Mouse (Mus musculus): ENCODE data around the gene Rhbdd1. TPM values are rescaled to one million over a fixed set of nuclear protein-coding genes. Genes with fewer than 3 reads are reported as not detected.

Gene Rhbdd1
- polyA plus RNA-seq, 1 experiment from 2014 or later, result 5.9 TPM

DNA sequence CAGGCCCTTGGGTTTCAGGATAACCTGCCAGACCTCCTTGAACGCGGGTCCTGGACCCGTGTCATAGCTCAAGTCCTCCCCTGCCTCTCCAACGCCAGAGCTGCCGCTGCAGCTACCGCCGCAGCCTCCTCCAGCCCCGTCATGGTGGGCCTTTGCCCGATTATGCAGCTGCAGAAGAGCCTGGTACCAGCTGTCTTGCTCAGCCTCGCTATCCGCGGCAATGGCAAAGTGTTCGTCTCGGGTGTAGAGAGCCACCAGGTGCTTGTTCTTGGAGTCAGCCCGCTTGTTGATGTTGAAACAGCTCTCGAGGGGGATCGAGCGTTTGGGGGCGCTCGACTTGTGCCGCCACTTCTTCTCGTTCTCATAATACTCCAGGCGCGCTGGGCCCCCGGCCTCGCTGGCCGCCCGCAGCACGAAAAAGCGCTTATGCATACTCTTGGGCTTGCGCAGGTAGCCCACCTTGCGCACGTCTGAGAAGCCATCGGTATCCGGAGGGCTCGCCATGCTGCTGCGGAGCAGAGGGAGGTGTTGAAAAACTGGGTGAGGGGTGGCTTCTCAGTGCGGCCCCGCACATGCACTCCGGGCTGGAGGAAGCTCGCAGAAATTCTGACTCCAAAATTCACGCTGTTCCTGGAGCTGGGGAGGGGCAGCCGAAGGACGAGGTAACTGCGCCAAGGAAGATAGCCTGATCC, 26.1 kb upstream of the Rhbdd1 start:
- Histone ChIP-seq H3K9me3 (ENCODE audit: low read length) (no peaks in the 10 kb centered on the region), H3K36me3 (replicated peaks; ENCODE audit: insufficient read depth, low read length) (no peaks in the 10 kb centered on the region), H3K4me3 (ENCODE audit: low read depth, low read length) (peak overlapping the region; percentile 59), H3K4me1 (ENCODE audit: insufficient read depth) (peaks cover 17% of the 10 kb centered on the region), H3K4me2 (ENCODE audit: low read depth, low read length) (peak overlapping the region; percentile 82), H3K9ac (replicated peaks) (peak overlapping the region; percentile 67), H3K27me3 (ENCODE audit: insufficient read depth, low read length) (peaks cover 36% of the 10 kb centered on the region), H3K27ac (ENCODE audit: low read depth) (peak overlapping the region; percentile 79)
- TF ChIP-seq EP300 (IDR thresholded peaks at IDR 0.05; ENCODE audit: low read depth) (no peak), CTCF (IDR thresholded peaks at IDR 0.05; ENCODE audit: low read depth) (peak; percentile 35; the same call in 1 of the 2 replicates)
- DNase-seq, result peak; percentile 51
- 1% methylated on average over 45 of the region's 45 CpGs for WGBS (ENCODE audit: insufficient replicate concordance)
- ATAC-seq, result no peak

DNA sequence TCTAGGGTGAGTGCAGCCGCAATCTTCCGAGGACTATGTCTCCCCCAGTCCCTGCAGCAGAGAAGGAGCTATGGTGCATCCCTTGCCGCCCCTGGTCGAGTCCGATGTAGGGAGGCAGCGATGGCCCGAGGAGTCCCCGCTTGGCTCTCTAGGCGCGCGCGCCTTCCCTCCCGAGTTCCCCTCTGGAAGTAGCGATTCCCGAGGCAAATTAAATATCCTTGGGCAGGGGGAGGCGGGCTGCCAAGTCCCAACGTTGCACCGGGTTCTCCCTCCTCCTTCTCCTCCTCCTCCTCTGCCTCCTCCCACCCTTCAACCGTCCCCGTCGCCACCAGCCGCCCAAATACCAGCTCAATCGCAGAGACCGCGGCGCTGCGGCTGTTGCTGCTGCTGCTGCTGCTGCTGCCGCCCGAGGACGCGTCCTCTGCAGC, 25.5 kb upstream of the Rhbdd1 start:
- Histone ChIP-seq H3K27ac (ENCODE audit: low read depth) (peak overlapping the region; percentile 79), H3K9ac (replicated peaks) (peak overlapping the region; percentile 67), H3K4me3 (ENCODE audit: low read depth, low read length) (peak overlapping the region; percentile 59), H3K36me3 (replicated peaks; ENCODE audit: insufficient read depth, low read length) (no peaks in the 10 kb centered on the region), H3K27me3 (ENCODE audit: insufficient read depth, low read length) (peaks cover 36% of the 10 kb centered on the region), H3K4me2 (ENCODE audit: low read depth, low read length) (peak overlapping the region; percentile 82), H3K9me3 (ENCODE audit: low read length) (no peaks in the 10 kb centered on the region), H3K4me1 (ENCODE audit: insufficient read depth) (peaks cover 17% of the 10 kb centered on the region)
- TF ChIP-seq EP300 (IDR thresholded peaks at IDR 0.05; ENCODE audit: low read depth) (no peak), CTCF (IDR thresholded peaks at IDR 0.05; ENCODE audit: low read depth) (no peak)
- DNase-seq (peak; percentile 69), ATAC-seq (peak; percentile 3; the same call in 1 of the 2 replicates)
- WGBS (ENCODE audit: insufficient replicate concordance), result 0% methylated on average over 30 of the region's 31 CpGs

DNA sequence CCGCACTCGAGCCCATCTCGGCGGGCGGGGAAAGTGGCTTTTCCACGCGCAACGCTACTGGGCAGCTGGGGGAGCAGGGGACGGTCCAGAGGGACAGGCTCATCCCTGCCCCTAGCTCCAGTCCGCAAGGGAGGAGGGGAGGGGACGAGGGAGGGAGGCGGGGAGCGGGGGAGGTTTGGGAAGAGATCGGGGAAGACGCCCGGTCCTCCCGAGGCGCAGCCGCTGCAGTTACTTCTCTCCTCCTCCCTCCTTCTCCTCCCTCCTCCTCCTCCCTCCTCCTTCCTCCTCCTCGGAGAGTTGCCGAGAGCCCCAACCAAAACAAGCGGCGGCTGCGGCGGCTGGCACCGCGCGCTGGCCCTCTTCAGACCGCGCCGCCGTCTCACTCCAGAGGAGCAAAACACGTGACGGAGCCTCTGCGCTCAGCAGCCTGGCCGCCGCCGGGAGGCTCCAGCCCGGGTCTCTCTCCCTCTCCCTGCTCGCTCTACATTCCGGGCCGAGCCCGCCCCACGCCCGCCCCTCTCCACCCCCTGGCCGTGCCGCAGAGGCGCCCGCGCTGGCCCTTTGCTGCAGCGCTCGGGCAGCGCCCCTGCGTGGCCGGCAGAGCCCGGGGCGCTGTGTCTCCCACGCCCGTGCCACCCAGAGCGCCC, 25.0 kb upstream of the Rhbdd1 start, which contains the start of gene Irs1:
Gene Irs1 (minus strand): TSS at position 266 of the 647 bp plus-strand sequence.
- TF ChIP-seq CTCF (IDR thresholded peaks at IDR 0.05; ENCODE audit: low read depth) (peak; percentile 56), EP300 (IDR thresholded peaks at IDR 0.05; ENCODE audit: low read depth) (no peak)
- peak within 1 kb of the TSS; percentile 79 for H3K27ac ChIP-seq (ENCODE audit: low read depth)
- peak; percentile 93 for ATAC-seq
- H3K27me3 ChIP-seq (ENCODE audit: insufficient read depth, low read length), result peaks cover 36% of the 10 kb centered on the region
- peaks cover 17% of the 10 kb centered on the region for H3K4me1 ChIP-seq (ENCODE audit: insufficient read depth)
- peak within 1 kb of the TSS; percentile 82 for H3K4me2 ChIP-seq (ENCODE audit: low read depth, low read length)
- peak within 1 kb of the TSS; percentile 67 for H3K9ac ChIP-seq (replicated peaks)
- 1% methylated on average over 31 of the region's 60 CpGs for WGBS (ENCODE audit: insufficient replicate concordance)
- DNase-seq, result peak; percentile 81
- H3K4me3 ChIP-seq (ENCODE audit: low read depth, low read length), result peak within 1 kb of the TSS; percentile 59
- no peaks in the 10 kb centered on the region for H3K9me3 ChIP-seq (ENCODE audit: low read length)
- no peaks in the 10 kb centered on the region for H3K36me3 ChIP-seq (replicated peaks; ENCODE audit: insufficient read depth, low read length)

DNA sequence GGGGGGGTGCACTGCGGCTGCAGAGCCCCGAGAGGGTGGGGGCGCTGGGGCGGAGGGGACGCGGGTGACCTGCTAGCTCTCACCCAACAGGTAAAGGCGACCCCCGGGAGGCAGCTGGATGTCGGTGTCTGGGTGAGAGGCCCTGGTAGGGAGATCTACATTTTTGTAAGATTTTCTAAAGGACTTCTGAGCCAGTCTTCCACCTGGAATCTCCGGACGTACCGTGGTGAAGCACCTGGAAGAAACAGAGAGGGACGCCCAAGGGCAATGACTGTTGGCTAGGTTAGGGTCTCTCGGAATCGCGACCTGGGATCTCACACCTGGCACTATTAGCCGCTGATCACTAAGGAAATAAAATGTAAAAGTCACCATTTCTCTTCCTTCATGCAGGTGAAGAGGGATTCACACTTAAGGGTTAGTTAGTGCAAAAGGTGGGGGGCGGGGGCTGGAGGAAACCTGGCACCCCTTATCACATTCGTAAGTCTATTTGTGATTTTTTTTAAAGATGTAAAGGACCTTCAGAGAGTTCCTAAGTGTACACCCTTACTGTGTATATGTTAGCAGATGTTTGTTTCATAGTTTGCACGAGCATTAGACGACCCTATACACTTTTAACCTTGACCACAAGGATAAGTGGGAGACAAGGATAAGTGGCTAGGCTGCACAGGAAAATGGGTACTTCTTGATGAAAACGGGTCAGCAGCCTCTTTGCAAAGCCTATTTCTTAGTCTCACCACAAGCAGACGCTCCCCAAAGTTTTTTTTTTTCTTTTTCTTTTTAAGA, 24.1 kb upstream of the Rhbdd1 start:
- peak overlapping the region; percentile 59 for H3K4me3 ChIP-seq (ENCODE audit: low read depth, low read length)
- no peak for DNase-seq
- H3K27ac ChIP-seq (ENCODE audit: low read depth), result peak overlapping the region; percentile 79
- H3K4me1 ChIP-seq (ENCODE audit: insufficient read depth), result peaks cover 17% of the 10 kb centered on the region
- no peak for TF ChIP-seq EP300 (IDR thresholded peaks at IDR 0.05; ENCODE audit: low read depth)
- no peak for TF ChIP-seq CTCF (IDR thresholded peaks at IDR 0.05; ENCODE audit: low read depth)
- peak overlapping the region; percentile 82 for H3K4me2 ChIP-seq (ENCODE audit: low read depth, low read length)
- H3K36me3 ChIP-seq (replicated peaks; ENCODE audit: insufficient read depth, low read length), result no peaks in the 10 kb centered on the region
- H3K9ac ChIP-seq (replicated peaks), result peak overlapping the region; percentile 67; the same call in 1 of the 2 replicates
- H3K27me3 ChIP-seq (ENCODE audit: insufficient read depth, low read length), result peaks cover 36% of the 10 kb centered on the region
- no peak; the same call in 1 of the 2 replicates for ATAC-seq
- no peaks in the 10 kb centered on the region for H3K9me3 ChIP-seq (ENCODE audit: low read length)
- 4% methylated on average over 19 of the region's 23 CpGs for WGBS (ENCODE audit: insufficient replicate concordance)

DNA sequence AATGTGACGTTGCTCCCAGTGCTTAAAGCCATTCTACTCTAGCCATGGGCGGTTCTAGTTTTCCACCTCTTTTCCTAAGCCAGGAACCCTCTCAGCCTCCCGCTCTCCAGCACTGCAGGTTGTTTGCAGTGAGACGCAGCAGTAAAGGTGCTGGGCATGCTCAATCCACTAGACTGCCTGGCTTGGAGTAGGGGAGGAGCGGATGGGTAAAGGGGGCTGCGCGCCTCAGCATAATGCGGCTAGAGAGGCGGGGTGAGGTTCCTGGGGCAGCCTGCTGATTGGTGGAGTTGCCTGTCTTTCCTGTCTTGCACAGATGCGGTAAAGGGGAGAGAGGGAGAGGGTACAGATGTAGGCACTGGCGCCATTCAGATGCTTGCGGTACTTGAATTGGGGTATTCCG, 23.5 kb upstream of the Rhbdd1 start:
- TF ChIP-seq CTCF (IDR thresholded peaks at IDR 0.05; ENCODE audit: low read depth), result no peak
- no peak for TF ChIP-seq EP300 (IDR thresholded peaks at IDR 0.05; ENCODE audit: low read depth)
- Histone ChIP-seq H3K36me3 (replicated peaks; ENCODE audit: insufficient read depth, low read length) (no peaks in the 10 kb centered on the region), H3K4me3 (ENCODE audit: low read depth, low read length) (peak overlapping the region; percentile 10; the same call in 1 of the 2 replicates), H3K27ac (ENCODE audit: low read depth) (no peak overlapping the region), H3K9ac (replicated peaks) (0 out of 2 replicates have a peak overlapping the region, but pooled peaks have one; percentile 26), H3K4me1 (ENCODE audit: insufficient read depth) (peaks cover 15% of the 10 kb centered on the region), H3K27me3 (ENCODE audit: insufficient read depth, low read length) (peaks cover 36% of the 10 kb centered on the region), H3K9me3 (ENCODE audit: low read length) (no peaks in the 10 kb centered on the region), H3K4me2 (ENCODE audit: low read depth, low read length) (peak overlapping the region; percentile 82)
- 2% methylated on average over 13 of the region's 13 CpGs for WGBS (ENCODE audit: insufficient replicate concordance)
- DNase-seq (peak; percentile 27), ATAC-seq (no peak)
